Mouse (Mus musculus): ENCODE data around the gene Olfr684. TPM values are rescaled to one million over a fixed set of nuclear protein-coding genes. Genes with fewer than 3 reads are reported as not detected.

Gene Olfr684
- not detected in 2 replicates for polyA plus RNA-seq (2014; fragmentation: Nextera tagmentation; extraction: Ambion mirVana)

GRCm38 (mm10) chr7:105163553-105163952, at the start of gene Olfr684:
Olfr684 (minus strand) TSS chr7:105163653.
- no peaks in the 10 kb centered on the region for H3K27me3 ChIP-seq (ENCODE audit: control insufficient read depth, insufficient read depth, low read length)
- ATAC-seq (ENCODE audit: insufficient number of reproducible peaks, insufficient read depth, low FRiP score, low read depth) = no peak
- no peak within 1 kb of the TSS for H3K4me2 ChIP-seq (replicated peaks; ENCODE audit: low read depth, low read length)
- no peaks in the 10 kb centered on the region for H3K36me3 ChIP-seq (ENCODE audit: control insufficient read depth, insufficient read depth, low read length)
- WGBS = 56% methylated on average over 1 of the region's 1 CpGs
- H3K27ac ChIP-seq (ENCODE audit: low read length) = no peak within 1 kb of the TSS
- no peaks in the 10 kb centered on the region for H3K9me3 ChIP-seq (ENCODE audit: control insufficient read depth, low read depth, low read length)
- H3K4me1 ChIP-seq (ENCODE audit: control insufficient read depth, insufficient read depth, low read length) = no peaks in the 10 kb centered on the region
- H3K9ac ChIP-seq (replicated peaks; ENCODE audit: low read depth, low read length) = no peak within 1 kb of the TSS
- no peak within 1 kb of the TSS for H3K4me3 ChIP-seq (ENCODE audit: low read depth, low read length)

- Histone ChIP-seq H3K36me3 (ENCODE audit: control insufficient read depth, insufficient read depth, low read length) (no peaks in the 10 kb centered on the region), H3K9me3 (ENCODE audit: control insufficient read depth, low read depth, low read length) (no peaks in the 10 kb centered on the region), H3K4me2 (replicated peaks; ENCODE audit: low read depth, low read length) (no peak within 1 kb of the TSS), H3K27me3 (ENCODE audit: control insufficient read depth, insufficient read depth, low read length) (no peaks in the 10 kb centered on the region), H3K27ac (ENCODE audit: low read length) (no peak within 1 kb of the TSS), H3K4me1 (ENCODE audit: control insufficient read depth, insufficient read depth, low read length) (no peaks in the 10 kb centered on the region), H3K9ac (replicated peaks; ENCODE audit: low read depth, low read length) (no peak within 1 kb of the TSS), H3K4me3 (ENCODE audit: low read depth, low read length) (no peak within 1 kb of the TSS)
- no peak for ATAC-seq (ENCODE audit: insufficient number of reproducible peaks, insufficient read depth, low FRiP score, low read depth)
These were observed 43.9 kb upstream of the Olfr684 start, which contains the start of gene Olfr686 for GRCm38 (mm10) chr7:105207385-105207784. Olfr686 (minus strand) TSS chr7:105207485.

- no peak for ATAC-seq (ENCODE audit: insufficient number of reproducible peaks, insufficient read depth, low FRiP score, low read depth)
- WGBS = 82% methylated on average over 1 of the region's 1 CpGs
- no peaks in the 10 kb centered on the region for H3K4me1 ChIP-seq (ENCODE audit: control insufficient read depth, insufficient read depth, low read length)
These were observed 22.5 kb upstream of the Olfr684 start, which contains the start of gene Olfr685 for GRCm38 (mm10) chr7:105185912-105186311. Olfr685 (minus strand) TSS chr7:105186012.

GRCm38 (mm10) chr7:105170773-105171172, 7.3 kb upstream of the Olfr684 start:
- Histone ChIP-seq H3K4me3 (ENCODE audit: low read depth, low read length) (no peak overlapping the region), H3K27ac (ENCODE audit: low read length) (no peak overlapping the region), H3K27me3 (ENCODE audit: control insufficient read depth, insufficient read depth, low read length) (no peaks in the 10 kb centered on the region), H3K4me1 (ENCODE audit: control insufficient read depth, insufficient read depth, low read length) (no peaks in the 10 kb centered on the region), H3K9ac (replicated peaks; ENCODE audit: low read depth, low read length) (no peak overlapping the region), H3K4me2 (replicated peaks; ENCODE audit: low read depth, low read length) (no peak overlapping the region), H3K36me3 (ENCODE audit: control insufficient read depth, insufficient read depth, low read length) (no peaks in the 10 kb centered on the region), H3K9me3 (ENCODE audit: control insufficient read depth, low read depth, low read length) (no peaks in the 10 kb centered on the region)
- 55% methylated on average over 4 of the region's 4 CpGs for WGBS
- no peak for ATAC-seq (ENCODE audit: insufficient number of reproducible peaks, insufficient read depth, low FRiP score, low read depth)

More at GRCm38 (mm10) chr7:105185912-105186311, 22.5 kb upstream of the Olfr684 start, which contains the start of gene Olfr685:
- H3K9me3 ChIP-seq (ENCODE audit: control insufficient read depth, low read depth, low read length) = no peaks in the 10 kb centered on the region
- H3K4me3 ChIP-seq (ENCODE audit: low read depth, low read length) = no peak within 1 kb of the TSS
- no peaks in the 10 kb centered on the region for H3K27me3 ChIP-seq (ENCODE audit: control insufficient read depth, insufficient read depth, low read length)
- H3K27ac ChIP-seq (ENCODE audit: low read length) = no peak within 1 kb of the TSS
- H3K36me3 ChIP-seq (ENCODE audit: control insufficient read depth, insufficient read depth, low read length) = no peaks in the 10 kb centered on the region
- no peak within 1 kb of the TSS for H3K9ac ChIP-seq (replicated peaks; ENCODE audit: low read depth, low read length)
- no peak within 1 kb of the TSS for H3K4me2 ChIP-seq (replicated peaks; ENCODE audit: low read depth, low read length)

- Histone ChIP-seq H3K36me3 (ENCODE audit: control insufficient read depth, insufficient read depth, low read length) (no peaks in the 10 kb centered on the region), H3K4me3 (ENCODE audit: low read depth, low read length) (no peak within 1 kb of the TSS), H3K4me1 (ENCODE audit: control insufficient read depth, insufficient read depth, low read length) (no peaks in the 10 kb centered on the region), H3K9me3 (ENCODE audit: control insufficient read depth, low read depth, low read length) (no peaks in the 10 kb centered on the region), H3K4me2 (replicated peaks; ENCODE audit: low read depth, low read length) (no peak within 1 kb of the TSS), H3K9ac (replicated peaks; ENCODE audit: low read depth, low read length) (no peak within 1 kb of the TSS), H3K27me3 (ENCODE audit: control insufficient read depth, insufficient read depth, low read length) (no peaks in the 10 kb centered on the region), H3K27ac (ENCODE audit: low read length) (no peak within 1 kb of the TSS)
- ATAC-seq (ENCODE audit: insufficient number of reproducible peaks, insufficient read depth, low FRiP score, low read depth) = no peak
- 60% methylated on average over 1 of the region's 1 CpGs for WGBS
These were observed 16.5 kb downstream of the Olfr684 start, which contains the start of gene Olfr683 for GRCm38 (mm10) chr7:105146912-105147311. Olfr683 (minus strand) TSS chr7:105147012.

GRCm38 (mm10) chr7:105141275-105141674, 22.2 kb downstream of the Olfr684 start:
- Histone ChIP-seq H3K27me3 (ENCODE audit: control insufficient read depth, insufficient read depth, low read length) (no peaks in the 10 kb centered on the region), H3K9me3 (ENCODE audit: control insufficient read depth, low read depth, low read length) (no peaks in the 10 kb centered on the region), H3K9ac (replicated peaks; ENCODE audit: low read depth, low read length) (no peak overlapping the region), H3K4me1 (ENCODE audit: control insufficient read depth, insufficient read depth, low read length) (no peaks in the 10 kb centered on the region), H3K4me2 (replicated peaks; ENCODE audit: low read depth, low read length) (no peak overlapping the region), H3K36me3 (ENCODE audit: control insufficient read depth, insufficient read depth, low read length) (no peaks in the 10 kb centered on the region), H3K4me3 (ENCODE audit: low read depth, low read length) (no peak overlapping the region), H3K27ac (ENCODE audit: low read length) (no peak overlapping the region)
- 61% methylated on average over 2 of the region's 2 CpGs for WGBS
- ATAC-seq (ENCODE audit: insufficient number of reproducible peaks, insufficient read depth, low FRiP score, low read depth) = no peak

- Histone ChIP-seq H3K9ac (replicated peaks; ENCODE audit: low read depth, low read length) (no peak within 1 kb of the TSS), H3K4me3 (ENCODE audit: low read depth, low read length) (no peak within 1 kb of the TSS), H3K27ac (ENCODE audit: low read length) (no peak within 1 kb of the TSS), H3K27me3 (ENCODE audit: control insufficient read depth, insufficient read depth, low read length) (no peaks in the 10 kb centered on the region), H3K36me3 (ENCODE audit: control insufficient read depth, insufficient read depth, low read length) (no peaks in the 10 kb centered on the region), H3K9me3 (ENCODE audit: control insufficient read depth, low read depth, low read length) (no peaks in the 10 kb centered on the region), H3K4me1 (ENCODE audit: control insufficient read depth, insufficient read depth, low read length) (no peaks in the 10 kb centered on the region), H3K4me2 (replicated peaks; ENCODE audit: low read depth, low read length) (no peak within 1 kb of the TSS)
- ATAC-seq (ENCODE audit: insufficient number of reproducible peaks, insufficient read depth, low FRiP score, low read depth) = no peak
These were observed 46.9 kb downstream of the Olfr684 start, which contains the start of gene Olfr681 for GRCm38 (mm10) chr7:105116536-105116935. Olfr681 (plus strand) TSS chr7:105116836.

Other genes starting within 250 kb of the Olfr684 start
- not detected in 2 replicates for gene Olfr667, start 242.2 kb downstream of the Olfr684 start, polyA plus RNA-seq (2014; fragmentation: Nextera tagmentation; extraction: Ambion mirVana)
- not detected in 2 replicates for gene Olfr668, start 235.6 kb downstream of the Olfr684 start, polyA plus RNA-seq (2014; fragmentation: Nextera tagmentation; extraction: Ambion mirVana)
- not detected in 2 replicates for gene Olfr669, start 229.4 kb downstream of the Olfr684 start, polyA plus RNA-seq (2014; fragmentation: Nextera tagmentation; extraction: Ambion mirVana)
- not detected in 2 replicates for gene Olfr670, start 201.0 kb downstream of the Olfr684 start, polyA plus RNA-seq (2014; fragmentation: Nextera tagmentation; extraction: Ambion mirVana)
- gene Olfr671, start 184.5 kb downstream of the Olfr684 start, polyA plus RNA-seq (2014; fragmentation: Nextera tagmentation; extraction: Ambion mirVana) = not detected in 2 replicates
- gene Olfr672, start 161.6 kb downstream of the Olfr684 start, polyA plus RNA-seq (2014; fragmentation: Nextera tagmentation; extraction: Ambion mirVana) = not detected in 2 replicates
- not detected in 2 replicates for gene Olfr675, start 135.2 kb downstream of the Olfr684 start, polyA plus RNA-seq (2014; fragmentation: Nextera tagmentation; extraction: Ambion mirVana)
- gene Olfr676, start 131.0 kb downstream of the Olfr684 start, polyA plus RNA-seq (2014; fragmentation: Nextera tagmentation; extraction: Ambion mirVana) = not detected in 2 replicates
- not detected in 2 replicates for gene Olfr677, start 112.3 kb downstream of the Olfr684 start, polyA plus RNA-seq (2014; fragmentation: Nextera tagmentation; extraction: Ambion mirVana)
- gene Olfr678, start 99.2 kb downstream of the Olfr684 start, polyA plus RNA-seq (2014; fragmentation: Nextera tagmentation; extraction: Ambion mirVana) = not detected in 2 replicates
- gene Olfr679, start 82.4 kb downstream of the Olfr684 start, polyA plus RNA-seq (2014; fragmentation: Nextera tagmentation; extraction: Ambion mirVana) = not detected in 2 replicates
- gene Olfr680-ps1, start 70.8 kb downstream of the Olfr684 start, polyA plus RNA-seq (2014; fragmentation: Nextera tagmentation; extraction: Ambion mirVana) = not detected in 2 replicates
- gene Olfr681, start 46.8 kb downstream of the Olfr684 start, polyA plus RNA-seq (2014; fragmentation: Nextera tagmentation; extraction: Ambion mirVana) = not detected in 2 replicates
- gene Olfr683, start 16.6 kb downstream of the Olfr684 start, polyA plus RNA-seq (2014; fragmentation: Nextera tagmentation; extraction: Ambion mirVana) = not detected in 2 replicates
- gene Olfr685, start 22.4 kb upstream of the Olfr684 start, polyA plus RNA-seq (2014; fragmentation: Nextera tagmentation; extraction: Ambion mirVana) = not detected in 2 replicates
- gene Olfr686, start 43.8 kb upstream of the Olfr684 start, polyA plus RNA-seq (2014; fragmentation: Nextera tagmentation; extraction: Ambion mirVana) = not detected in 2 replicates
- not detected in 2 replicates for gene Olfr688, start 124.4 kb upstream of the Olfr684 start, polyA plus RNA-seq (2014; fragmentation: Nextera tagmentation; extraction: Ambion mirVana)
- not detected in 2 replicates for gene Olfr689, start 147.5 kb upstream of the Olfr684 start, polyA plus RNA-seq (2014; fragmentation: Nextera tagmentation; extraction: Ambion mirVana)
- gene Olfr690, start 170.5 kb upstream of the Olfr684 start, polyA plus RNA-seq (2014; fragmentation: Nextera tagmentation; extraction: Ambion mirVana) = not detected in 2 replicates
- not detected in 2 replicates for gene Olfr691, start 178.6 kb upstream of the Olfr684 start, polyA plus RNA-seq (2014; fragmentation: Nextera tagmentation; extraction: Ambion mirVana)
- gene Olfr692, start 204.6 kb upstream of the Olfr684 start, polyA plus RNA-seq (2014; fragmentation: Nextera tagmentation; extraction: Ambion mirVana) = not detected in 2 replicates
- not detected in 2 replicates for gene Gm5901, start 211.4 kb upstream of the Olfr684 start, polyA plus RNA-seq (2014; fragmentation: Nextera tagmentation; extraction: Ambion mirVana)
- gene Fam160a2, start 236.4 kb upstream of the Olfr684 start, polyA plus RNA-seq (2014; fragmentation: Nextera tagmentation; extraction: Ambion mirVana) = 40.3 and 41.1 TPM in 2 replicates
- gene Cnga4, start 240.9 kb upstream of the Olfr684 start, polyA plus RNA-seq (2014; fragmentation: Nextera tagmentation; extraction: Ambion mirVana) = not detected in 2 replicates